Mouse (Mus musculus): ENCODE measurements at regions not wholly inside any gene's neighbourhood (a gene's known extent, or its start where the extent isn't known, plus 50 kb on each side); places are given as distances from the start of the nearest gene placed in this dataset.
"Not testable (repeated sequence)": the region's sequence is repeated elsewhere in the genome, so short reads cannot be mapped to it uniquely, and the experiment has no call there.

DNA sequence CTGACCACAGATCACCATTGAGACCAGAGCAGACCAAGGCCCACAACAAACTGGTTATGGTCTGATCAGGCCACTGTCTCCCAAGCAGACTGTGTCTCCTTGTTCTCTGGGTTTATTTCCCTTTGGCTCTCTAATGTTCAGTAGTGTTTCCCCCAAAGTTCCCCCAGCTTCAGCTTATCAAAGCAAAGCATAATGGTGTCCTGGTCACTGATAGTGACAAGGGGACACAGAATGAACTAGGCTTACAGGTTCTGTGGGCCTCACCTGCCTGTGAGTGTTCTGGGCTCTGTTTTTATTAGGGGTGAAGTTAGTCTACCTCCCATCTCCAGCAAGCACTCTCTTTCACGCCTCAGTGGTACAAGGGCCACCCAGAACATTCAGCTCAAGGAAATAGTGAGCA, 92.7 kb downstream of the Cd24a start:
- intact Hi-C loops (cut with DNase I), result no loop called here
- DNase-seq (ENCODE audit: low spot score), result no peak

DNA sequence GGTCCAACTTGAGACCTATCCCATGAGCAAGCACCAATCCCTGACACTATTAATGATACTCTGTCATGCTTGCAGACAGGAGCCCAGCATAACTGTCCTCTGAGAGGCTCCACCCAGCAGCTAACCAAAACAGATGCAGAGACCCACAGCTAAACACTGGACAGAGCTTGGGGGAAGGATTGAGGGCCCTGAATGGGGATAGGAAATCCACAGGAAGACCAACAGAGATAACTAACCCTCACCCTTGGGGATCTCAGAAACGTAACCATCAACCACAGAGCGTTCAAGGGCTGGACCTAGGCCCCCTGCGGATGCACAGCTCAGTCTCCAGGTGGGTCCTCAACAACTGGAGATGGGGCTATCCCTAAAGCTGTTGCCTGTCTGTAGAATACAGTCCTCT, 93.7 kb downstream of the Cd24a start:
- DNase-seq (ENCODE audit: low spot score), result no peak
- intact Hi-C loops (cut with DNase I), result no loop called here

DNA sequence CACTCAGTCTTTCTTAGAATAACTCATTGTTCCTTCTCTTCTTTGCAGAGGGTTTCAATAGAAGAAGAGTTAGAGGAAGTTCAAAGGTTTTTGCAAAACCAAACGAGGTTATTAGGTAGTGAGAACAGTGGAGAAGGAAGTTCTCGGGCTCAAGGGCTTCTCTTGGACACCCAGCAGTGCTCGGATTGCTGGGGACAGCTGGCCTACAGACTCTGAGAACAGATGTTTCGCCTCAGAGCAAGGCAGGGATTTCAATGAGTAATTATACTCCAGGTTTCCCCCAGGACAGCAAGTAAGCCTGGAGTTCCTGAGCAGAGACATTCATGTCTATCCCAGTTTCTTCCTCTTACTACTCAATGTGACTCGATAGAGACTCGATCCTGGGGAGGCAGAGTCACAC, 94.4 kb downstream of the Cd24a start:
- intact Hi-C loops (cut with DNase I), result no loop called here
- DNase-seq (ENCODE audit: low spot score), result no peak

DNA sequence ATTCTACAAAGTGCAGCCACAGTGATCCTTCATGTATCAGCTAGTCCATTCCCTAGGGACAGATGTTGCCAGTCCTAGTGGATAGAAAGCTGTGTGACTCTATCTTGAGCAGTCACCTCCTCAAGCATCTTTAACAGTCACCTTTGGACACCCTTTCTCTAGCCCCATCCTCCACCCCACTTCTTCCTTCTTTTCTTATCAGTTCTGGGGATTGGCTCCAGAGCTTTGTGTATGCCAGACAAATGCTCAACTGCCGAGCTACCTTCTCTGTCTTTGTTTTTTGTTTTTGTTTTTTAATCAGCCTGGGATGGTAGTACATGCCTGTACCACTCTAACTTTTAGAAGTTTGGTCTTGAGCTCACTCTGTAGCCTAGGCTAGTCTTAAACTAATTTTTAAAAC, 96.7 kb downstream of the Cd24a start:
- intact Hi-C loops (cut with DNase I), result no loop called here
- DNase-seq (ENCODE audit: low spot score), result no peak

DNA sequence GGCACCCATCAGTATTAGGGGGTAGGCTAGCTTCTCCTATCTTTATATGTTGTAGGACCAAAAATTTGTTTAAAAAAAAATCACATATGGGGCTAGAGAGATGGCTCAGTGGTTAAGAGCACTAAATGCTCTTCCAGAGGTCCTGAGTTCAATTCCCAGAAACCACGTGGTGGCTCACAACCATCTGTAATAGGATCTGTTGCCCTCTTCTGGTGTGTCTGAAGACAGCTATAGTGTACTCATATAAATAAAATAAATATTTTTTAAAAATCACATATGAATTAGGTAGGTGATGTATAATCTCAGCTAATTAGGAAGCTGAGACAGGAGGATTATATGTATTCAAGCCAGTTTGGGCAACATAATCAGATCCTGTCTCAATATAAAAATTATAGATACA, 97.4 kb downstream of the Cd24a start:
- intact Hi-C loops (cut with DNase I); DNase-seq (ENCODE audit: low spot score): not testable (repeated sequence)

DNA sequence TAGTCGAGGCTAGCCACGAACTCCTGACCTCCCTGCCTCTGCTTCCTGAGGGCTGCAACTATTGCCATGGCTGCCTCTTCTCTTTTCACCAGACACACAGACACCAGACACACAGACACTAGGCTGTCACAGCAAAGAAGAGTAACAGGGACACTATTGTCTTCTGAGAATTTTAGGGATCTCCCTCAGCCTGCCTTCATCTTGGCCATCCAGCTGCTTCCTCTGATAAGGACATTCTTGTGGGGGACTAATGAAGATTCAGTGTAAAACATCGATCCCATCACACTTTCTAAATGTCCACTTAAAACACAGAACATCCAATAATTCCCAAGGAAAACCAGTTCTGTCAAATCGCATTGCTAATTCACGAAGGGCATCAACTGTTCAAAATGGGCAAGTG, 98.2 kb downstream of the Cd24a start:
- intact Hi-C loops (cut with DNase I), result no loop called here
- no peak for DNase-seq (ENCODE audit: low spot score)

DNA sequence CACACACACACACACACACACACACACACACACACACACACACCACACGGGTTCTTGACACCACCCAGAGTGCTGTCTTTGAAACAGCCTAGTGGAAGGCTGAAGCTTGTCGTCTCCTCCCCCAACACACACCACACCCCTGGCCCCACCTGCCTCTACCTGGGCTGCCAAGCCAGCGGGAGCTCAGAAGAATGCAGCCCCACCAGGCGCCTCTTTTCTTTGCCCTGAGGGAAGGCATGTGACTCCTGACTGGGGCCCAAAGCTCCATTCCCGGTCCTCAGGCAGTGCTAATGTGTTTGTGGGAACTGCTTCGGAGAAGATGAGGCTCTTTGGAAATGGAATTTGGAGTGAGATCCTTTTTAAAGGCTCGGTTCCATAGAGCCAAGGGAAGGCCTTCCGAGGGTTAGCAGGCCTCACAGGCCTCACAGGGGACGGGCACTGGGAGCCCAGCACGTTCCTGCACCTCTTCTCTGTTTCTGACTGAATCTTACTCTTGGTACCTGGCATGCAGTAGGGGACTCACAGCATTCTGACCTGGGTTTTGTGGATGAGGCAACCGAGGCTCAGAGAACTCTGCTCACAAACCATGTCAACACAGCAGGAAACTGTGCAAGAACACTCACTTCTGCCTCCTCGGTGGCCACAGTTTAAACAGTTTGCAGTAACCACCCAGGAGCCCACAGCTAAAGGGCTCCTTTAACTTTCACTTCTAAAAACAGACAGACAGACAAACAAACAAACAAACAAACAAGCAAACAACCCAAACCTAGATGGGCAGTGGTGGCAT, 106.4 kb downstream of the Cd24a start:
- no peak for DNase-seq (ENCODE audit: low spot score)
- intact Hi-C loops (cut with DNase I), result no loop called here

DNA sequence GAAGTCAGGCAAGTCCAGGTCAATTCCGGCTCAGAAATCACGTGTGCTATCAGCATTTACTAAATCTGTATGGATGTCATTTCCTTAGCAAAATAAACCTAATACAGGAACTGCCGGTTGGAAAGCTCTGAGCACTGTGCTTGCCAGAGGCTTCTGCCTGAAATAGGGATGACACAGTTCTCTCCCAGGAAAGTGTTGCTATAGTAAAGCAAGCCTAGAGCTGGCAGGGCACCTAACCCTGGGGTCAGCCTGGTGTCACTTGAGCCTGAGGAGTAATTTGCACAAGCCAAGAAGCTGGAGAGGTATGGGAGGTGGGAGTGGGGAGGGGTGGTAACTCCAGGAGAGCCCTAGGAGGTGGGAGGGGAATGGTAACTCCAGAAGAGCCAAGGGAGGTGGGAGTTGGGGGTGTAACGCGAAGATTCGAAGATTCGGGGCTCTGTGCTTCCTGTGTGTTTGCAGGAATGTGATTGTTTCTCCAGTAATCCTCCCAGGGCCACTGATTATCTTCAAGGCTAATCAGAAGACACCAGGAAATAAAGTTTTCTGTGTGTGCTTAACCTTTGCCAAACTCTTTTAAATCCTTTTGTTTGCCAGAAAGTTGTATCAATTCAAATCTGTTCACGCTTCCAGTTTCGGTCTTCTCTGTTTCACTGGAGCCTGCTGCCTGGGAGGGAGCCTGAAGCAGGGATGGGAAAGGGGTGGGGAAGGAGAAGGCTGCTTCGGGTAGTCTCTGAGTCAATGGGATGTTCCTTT, 111.3 kb downstream of the Cd24a start:
- DNase-seq (ENCODE audit: low spot score), result no peak
- intact Hi-C loops (cut with DNase I), result no loop called here

DNA sequence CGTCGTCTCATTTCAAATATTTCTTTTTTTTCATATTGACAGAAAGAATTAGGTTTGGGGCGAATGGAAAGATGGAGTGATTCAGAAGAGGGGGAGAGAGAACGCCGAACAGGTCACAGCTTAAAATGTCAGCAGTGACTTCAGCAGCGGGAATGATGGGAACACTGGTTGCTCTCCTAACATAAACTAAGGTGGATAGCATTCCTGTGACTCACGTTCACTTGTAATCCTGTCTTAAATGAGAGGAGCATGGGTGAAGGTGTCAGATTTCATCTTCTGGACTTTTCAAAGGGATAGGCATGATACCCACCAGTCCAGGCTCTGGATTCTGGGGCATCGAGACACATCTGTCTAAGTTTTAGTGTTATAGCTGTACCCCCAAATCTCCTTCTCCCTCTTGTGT, 111.8 kb downstream of the Cd24a start:
- no peak for DNase-seq (ENCODE audit: low spot score)
- intact Hi-C loops (cut with DNase I), result no loop called here

DNA sequence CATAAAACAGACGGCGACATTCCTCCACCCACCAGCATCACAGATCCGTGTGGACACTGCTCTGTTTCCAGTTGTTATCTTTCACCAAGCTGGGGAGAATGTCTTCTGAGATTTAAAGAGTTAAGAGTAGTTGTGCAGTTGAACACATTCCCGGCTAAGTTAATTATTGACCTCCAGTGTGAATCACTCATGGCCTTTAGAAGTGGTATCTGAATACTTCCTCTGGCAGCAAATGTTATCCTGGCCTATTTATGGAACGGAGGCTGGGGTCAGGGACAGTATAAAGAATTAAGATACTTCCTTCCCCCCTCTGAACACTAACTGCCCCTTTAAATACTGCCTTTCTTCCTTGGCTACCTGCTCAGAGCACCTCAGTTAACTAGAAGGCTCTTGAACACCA, 115.9 kb downstream of the Cd24a start:
- DNase-seq (ENCODE audit: low spot score), result no peak
- intact Hi-C loops (cut with DNase I), result no loop called here

DNA sequence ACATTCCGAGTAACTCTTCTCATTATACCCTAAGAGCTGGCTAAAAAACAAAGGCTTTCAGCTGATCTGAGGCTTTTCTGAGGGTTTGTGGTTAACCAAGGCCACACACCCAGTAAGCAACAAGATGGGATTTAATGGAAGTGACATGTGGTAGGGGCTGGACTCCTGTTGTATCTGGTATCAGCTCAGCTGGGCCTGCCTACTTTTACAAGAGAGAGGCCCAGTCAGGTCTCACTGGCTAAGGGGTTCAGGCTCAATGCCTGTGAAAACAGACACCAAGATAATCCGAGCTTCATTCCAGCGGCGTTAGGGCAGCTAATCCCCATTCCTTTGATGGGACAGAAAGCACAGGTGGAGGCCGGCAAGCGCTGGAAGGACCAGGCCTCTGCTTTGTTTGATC, 116.4 kb downstream of the Cd24a start:
- DNase-seq (ENCODE audit: low spot score), result no peak
- intact Hi-C loops (cut with DNase I), result no loop called here

DNA sequence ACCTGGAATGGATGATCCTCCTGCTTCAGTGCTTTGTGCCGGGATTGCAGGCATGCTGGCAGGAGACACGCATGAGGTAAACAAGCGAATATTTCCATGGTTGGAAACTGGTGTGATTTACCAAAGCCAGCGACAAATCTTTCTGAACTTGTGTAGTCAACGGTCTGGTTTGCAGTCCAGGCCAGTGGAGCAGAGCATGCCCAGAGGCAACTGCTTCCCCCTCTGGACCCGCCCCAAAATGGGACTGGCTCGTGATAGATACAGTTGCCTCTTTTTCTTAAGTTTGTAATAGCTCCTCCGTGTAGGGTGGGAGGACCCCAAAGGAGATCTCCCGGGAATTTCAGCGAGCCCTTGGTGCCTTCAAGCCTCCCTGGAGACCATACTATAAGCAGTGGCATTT, 117.4 kb downstream of the Cd24a start:
- intact Hi-C loops (cut with DNase I), result no loop called here
- no peak for DNase-seq (ENCODE audit: low spot score)

DNA sequence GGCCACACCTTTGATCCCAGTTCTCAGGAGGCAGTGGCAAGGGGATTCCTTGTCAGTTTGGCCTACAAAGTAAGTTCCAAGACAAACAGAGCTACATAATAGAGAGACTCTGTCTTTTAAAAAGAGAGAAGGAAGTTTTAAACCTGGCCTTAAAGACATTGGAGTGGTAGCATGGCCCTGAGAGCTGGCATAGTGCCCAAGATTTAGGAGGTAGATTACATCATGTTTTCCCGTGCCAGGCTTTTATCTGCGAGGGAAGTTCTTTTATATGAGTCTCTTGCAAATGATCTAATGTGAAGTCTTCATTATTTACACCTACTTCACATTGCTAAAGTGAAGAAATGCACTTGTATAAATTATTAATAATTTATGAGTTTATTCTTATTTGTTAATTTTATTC, 119.8 kb downstream of the Cd24a start:
- no peak for DNase-seq (ENCODE audit: low spot score)

DNA sequence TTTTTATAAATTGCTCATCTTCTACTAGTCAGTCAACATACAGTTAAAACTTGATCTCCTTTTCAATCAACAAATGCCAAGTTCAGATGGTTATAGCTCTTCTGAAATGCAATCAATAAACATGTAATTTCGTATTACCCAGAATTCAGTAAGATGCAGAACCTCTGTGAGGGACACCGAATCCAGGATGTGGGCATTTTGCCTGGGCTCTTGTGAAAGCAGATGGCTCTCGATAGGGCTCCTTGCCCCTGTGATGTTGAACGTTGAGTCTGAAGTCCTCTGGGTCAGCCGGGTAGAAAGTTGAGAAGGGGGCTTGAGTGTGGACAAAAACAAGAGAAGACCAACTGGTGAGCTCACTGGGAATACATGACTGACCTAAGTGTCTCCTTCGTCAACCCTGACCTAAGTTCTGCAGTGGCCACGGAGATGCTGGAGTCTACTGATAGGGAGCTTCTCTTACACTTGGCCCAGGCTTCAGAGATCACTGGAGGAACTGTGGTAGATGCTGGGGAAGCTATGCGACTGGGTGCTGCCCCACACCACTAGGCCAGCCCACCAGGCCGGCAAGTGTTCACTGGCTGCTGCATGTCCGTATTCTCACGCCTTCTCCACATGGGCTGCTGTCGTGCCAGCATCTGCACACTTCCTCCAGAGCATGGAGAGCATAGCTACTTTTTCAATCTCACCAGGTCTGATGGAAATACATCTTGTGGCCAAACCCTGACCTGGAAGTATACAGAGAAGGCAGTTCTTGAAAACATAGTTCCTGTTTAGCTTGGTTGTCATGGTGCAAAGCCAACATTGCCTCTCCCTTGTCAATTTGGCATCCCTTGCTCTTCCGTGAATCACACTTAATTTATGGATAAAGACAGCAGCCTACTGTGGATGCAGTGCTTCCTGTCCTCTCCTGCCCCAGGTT, 122.5 kb downstream of the Cd24a start:
- no peak for DNase-seq (ENCODE audit: low spot score)
- intact Hi-C loops (cut with DNase I), result no loop called here

More for the DNA sequence above, 119.8 kb downstream of the Cd24a start:
- intact Hi-C loops (cut with DNase I), result no loop called here

DNA sequence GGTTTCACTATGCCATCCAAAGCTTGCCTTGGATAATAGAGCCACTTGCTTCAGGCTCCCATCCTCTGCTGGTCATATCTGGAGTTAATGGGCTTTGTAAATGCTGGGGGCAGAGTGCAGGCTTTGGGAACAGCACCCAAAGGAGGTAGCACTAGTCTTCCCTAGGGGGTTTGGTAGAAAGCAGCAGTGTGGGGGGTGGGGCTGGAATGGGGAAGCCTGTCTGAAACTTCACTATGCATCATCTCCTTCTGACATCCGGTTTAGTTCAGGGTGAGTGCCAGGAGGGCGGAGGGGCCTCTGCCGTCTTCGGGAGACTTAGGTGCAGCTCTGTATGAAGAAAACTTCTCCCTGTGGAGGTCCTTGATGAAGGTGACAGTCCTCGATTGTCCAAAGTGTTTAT, 124.8 kb downstream of the Cd24a start:
- intact Hi-C loops (cut with DNase I), result no loop called here
- no peak for DNase-seq (ENCODE audit: low spot score)

DNA sequence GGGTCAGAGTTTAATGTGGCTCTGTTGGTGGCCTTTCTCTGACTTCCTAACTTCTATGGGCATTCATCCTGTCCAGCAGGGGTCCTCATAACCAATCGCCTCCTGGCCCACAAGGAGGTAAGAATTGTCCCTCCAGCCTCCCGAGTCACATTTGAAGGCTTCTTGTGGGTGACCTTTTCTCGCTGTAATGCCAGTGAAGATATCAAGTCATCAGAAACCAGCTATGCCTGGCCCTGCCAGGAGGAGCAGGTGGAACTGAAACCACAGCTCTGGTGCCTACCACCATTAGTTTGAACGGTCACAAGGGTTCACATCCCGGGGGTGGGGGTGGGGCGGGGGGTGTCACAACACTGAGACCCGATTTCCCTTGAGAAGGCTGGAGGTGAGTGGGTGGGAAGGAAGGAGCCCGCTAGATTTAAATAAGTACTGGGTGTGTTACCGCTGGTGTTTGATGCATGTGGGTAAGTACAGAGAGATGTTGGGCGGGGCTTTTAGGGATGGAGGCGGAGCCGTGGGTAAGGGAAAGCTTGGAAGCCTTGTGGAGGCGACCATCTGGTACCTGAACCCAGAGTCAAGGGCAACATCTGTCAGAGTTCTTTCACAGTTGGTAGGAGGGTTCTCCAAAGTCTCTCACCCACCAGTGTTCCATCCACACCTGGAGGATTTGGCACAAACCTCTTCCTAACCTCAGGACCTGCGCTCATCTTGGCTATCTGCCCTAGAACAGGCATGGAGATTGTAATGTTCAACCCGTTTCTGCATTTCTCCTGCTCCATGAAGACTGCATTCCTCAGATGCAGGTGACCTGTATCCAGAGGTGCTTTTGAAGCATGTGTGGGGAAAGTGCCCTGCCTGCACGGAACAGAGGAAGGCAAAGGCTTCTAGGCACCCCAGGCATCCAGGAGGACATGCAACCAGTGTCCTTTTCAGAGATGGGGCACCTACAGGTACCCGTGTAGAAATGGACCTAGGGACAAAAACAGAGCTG, 128.2 kb downstream of the Cd24a start:
- no peak for DNase-seq (ENCODE audit: low spot score)
- intact Hi-C loops (cut with DNase I), result no loop called here

DNA sequence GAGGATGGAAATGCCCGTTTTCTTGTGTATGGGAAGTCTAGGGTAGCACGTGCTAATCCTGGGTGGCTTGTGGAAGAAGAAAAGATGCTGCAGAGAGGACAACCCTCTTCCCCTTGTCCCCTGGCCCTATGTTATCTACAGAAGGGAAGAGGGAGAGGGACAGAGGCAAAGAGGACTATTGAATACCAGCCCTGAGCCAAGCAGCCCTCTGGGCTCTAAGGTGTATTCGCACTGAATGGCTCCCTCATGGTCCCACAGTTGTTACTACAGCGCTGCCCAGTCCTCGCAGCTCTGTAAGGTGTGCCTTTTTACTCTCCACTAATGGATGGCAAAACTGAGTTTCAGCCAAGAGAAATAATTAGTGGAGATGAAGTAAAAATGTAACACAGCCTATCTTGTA, 128.9 kb downstream of the Cd24a start:
- DNase-seq (ENCODE audit: low spot score), result no peak
- intact Hi-C loops (cut with DNase I), result no loop called here

DNA sequence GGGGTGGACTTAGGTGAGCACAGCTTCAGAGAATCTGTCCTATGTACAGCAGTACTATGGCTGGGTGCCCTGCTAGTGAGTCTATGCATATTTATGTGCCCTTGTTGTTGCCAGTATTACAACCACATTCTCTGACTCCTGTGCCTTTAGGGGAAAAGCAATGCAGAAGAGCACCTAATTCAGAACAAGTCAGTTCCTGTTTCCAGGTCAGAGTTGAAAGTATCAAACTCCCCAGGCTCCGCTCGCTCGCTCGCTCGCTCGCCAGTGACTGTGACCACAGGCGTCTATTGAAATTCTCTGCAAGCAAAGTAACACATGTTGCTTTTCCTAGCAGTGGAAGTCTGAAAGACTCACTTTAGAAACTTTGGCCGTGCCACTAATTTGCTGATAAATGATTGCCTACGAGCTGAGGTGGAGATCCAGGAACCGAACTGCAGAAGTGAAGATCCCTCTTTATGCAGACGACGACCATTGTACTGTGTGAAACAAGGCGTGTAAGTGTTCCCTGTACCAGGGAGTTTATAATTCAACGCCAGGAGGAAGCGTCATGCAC, 129.8 kb downstream of the Cd24a start:
- DNase-seq (ENCODE audit: low spot score), result no peak
- intact Hi-C loops (cut with DNase I), result no loop called here
